Mouse (Mus musculus): ENCODE results near the gene Tfap2a. TPM values are rescaled to one million over a fixed set of nuclear protein-coding genes. Genes with fewer than 3 reads are reported as not detected.

The Tfap2a gene
- total and polyA plus RNA-seq, 3 experiments = not detected

DNA sequence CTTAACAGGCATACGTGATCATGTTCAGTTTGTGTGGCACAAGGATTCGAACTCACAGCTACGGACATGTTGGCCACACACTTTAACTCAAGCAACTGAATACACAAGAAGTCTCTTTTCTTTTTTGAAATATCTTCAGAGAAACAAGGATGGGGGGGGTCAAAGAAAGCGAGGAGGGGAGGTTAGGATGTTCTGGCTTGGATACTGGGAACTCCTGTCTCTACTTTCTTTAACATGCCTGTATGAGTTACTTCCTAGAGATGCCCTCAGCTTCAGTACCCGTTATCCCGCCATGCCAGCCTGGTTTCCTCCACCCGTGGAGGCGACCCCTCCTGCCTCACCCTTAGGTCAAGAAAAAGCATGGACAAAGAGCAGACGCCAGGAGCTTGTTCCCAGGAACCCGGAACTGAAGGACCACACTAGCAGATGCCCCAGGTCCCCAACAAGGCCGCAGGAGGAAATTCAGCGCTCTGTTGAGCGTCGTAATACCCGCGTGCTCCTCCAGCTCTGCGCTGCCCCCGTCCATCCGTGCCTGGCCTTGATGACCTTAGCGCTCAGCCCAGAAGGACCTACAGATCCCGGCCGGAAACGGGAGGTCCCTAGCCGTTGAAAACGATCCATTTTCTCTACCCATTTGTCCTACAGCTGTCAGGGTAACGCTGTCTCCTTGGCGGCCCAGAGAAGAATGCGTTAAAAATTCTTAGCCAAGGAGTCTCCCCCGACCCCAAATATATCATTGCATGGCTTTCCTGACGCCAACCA lies 35.6 kb downstream of the Tfap2a start:
- Histone ChIP-seq H3K4me1 (ENCODE audit: control insufficient read depth in 1 of 2, insufficient read depth in 2 of 2, low read length in 2 of 2) (no peaks in the 10 kb centered on the region), H3K9ac (ENCODE audit: control insufficient read depth, low read depth, low read length, poor library complexity, severe bottlenecking) (no peak overlapping the region), H3K27ac (ENCODE audit: control insufficient read depth, low read depth, low read length) (no peak overlapping the region), H3K79me2 (ENCODE audit: control insufficient read depth, insufficient read depth, low read length, poor library complexity) (no peaks in the 10 kb centered on the region), H3K9me3 (replicated peaks; ENCODE audit: insufficient read depth, low read length) (no peaks in the 10 kb centered on the region), H3K27me3 (ENCODE audit: control insufficient read depth in 1 of 2, insufficient read depth in 2 of 2, low read length in 2 of 2) (no peaks in the 10 kb centered on the region), H3K36me3 (ENCODE audit: control insufficient read depth in 1 of 2, insufficient read depth in 2 of 2, low read length in 2 of 2) (no peaks in the 10 kb centered on the region), H3K4me3 (ENCODE audit: control insufficient read depth in 1 of 2, insufficient read depth in 1 of 2, low read depth in 2 of 2, low read length in 2 of 2) (no peak overlapping the region)
- no peak for DNase-seq (ENCODE audit: low read depth, low spot score)
- TF ChIP-seq MAX (IDR thresholded peaks at IDR 0.05; ENCODE audit: low read length) (no peak), E2F4 (IDR thresholded peaks at IDR 0.05; ENCODE audit: borderline replicate concordance, low read depth, low read length) (no peak)

DNA sequence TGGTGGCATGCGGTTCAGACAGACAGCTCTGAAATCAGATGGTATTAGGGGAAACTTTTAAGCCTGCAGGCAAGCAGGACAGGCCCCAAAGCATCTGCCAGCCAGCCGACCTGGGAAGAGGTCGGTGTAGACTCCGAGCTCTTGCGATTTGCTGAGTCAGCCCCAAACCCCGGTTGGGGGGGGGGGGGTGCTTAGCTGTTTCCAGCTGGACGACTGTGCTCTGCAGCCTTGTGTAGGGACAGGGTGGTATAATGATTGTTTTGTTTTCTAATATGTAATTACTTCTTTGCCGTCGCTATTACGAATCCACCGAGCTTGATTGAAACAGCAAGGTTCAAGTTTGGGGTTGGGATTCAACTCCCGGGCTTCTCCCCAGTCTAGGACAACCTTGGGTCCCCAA lies 36.5 kb downstream of the Tfap2a start:
- DNase-seq (ENCODE audit: low read depth, low spot score) = no peak
- H3K4me1 ChIP-seq (ENCODE audit: control insufficient read depth in 1 of 2, insufficient read depth in 2 of 2, low read length in 2 of 2) = no peaks in the 10 kb centered on the region
- no peaks in the 10 kb centered on the region for H3K9me3 ChIP-seq (replicated peaks; ENCODE audit: insufficient read depth, low read length)
- TF ChIP-seq NELFE (IDR thresholded peaks at IDR 0.05; ENCODE audit: low read depth, low read length) = no peak
- TF ChIP-seq USF1 (IDR thresholded peaks at IDR 0.05; ENCODE audit: low read depth, low read length) = no peak
- TF ChIP-seq MAX (IDR thresholded peaks at IDR 0.05; ENCODE audit: low read length) = no peak
- no peak for TF ChIP-seq SMC3 (IDR thresholded peaks at IDR 0.05; ENCODE audit: low read depth, low read length)
- TF ChIP-seq MYC (IDR thresholded peaks at IDR 0.05; ENCODE audit: low read depth, low read length) = no peak
- TF ChIP-seq MEF2A (IDR thresholded peaks at IDR 0.05; ENCODE audit: extremely low read depth, insufficient replicate concordance, low read depth, low read length, poor library complexity, severe bottlenecking) = no peak
- TF ChIP-seq TCF12 (IDR thresholded peaks at IDR 0.05; ENCODE audit: low read depth, low read length) = no peak
- TF ChIP-seq ETS1 (IDR thresholded peaks at IDR 0.05; ENCODE audit: low read depth, low read length) = no peak
- no peak for TF ChIP-seq CHD2 (IDR thresholded peaks at IDR 0.05; ENCODE audit: low read length)
- no peak for TF ChIP-seq BHLHE40 (IDR thresholded peaks at IDR 0.05; ENCODE audit: borderline replicate concordance, low read depth, low read length)
- TF ChIP-seq GABPA (IDR thresholded peaks at IDR 0.05; ENCODE audit: low read depth, low read length) = no peak
- no peak for TF ChIP-seq HCFC1 (IDR thresholded peaks at IDR 0.05; ENCODE audit: low read depth, low read length)
- no peak for TF ChIP-seq SIN3A (IDR thresholded peaks at IDR 0.05; ENCODE audit: low read length)
- TF ChIP-seq MYB (IDR thresholded peaks at IDR 0.05; ENCODE audit: low read depth, low read length) = no peak
- no peak for TF ChIP-seq RCOR1 (IDR thresholded peaks at IDR 0.05; ENCODE audit: low read depth, low read length)
- no peak for TF ChIP-seq MAZ (IDR thresholded peaks at IDR 0.05; ENCODE audit: low read depth, low read length)
- TF ChIP-seq KAT2A (conservative IDR thresholded peaks at IDR 0.05; ENCODE audit: low read depth, low read length) = no peak
- TF ChIP-seq TAL1 (IDR thresholded peaks at IDR 0.05; ENCODE audit: low read length) = no peak
- no peak for TF ChIP-seq ZC3H11A (IDR thresholded peaks at IDR 0.05; ENCODE audit: low read depth, low read length)
- no peak for TF ChIP-seq ZNF384 (IDR thresholded peaks at IDR 0.05; ENCODE audit: low read depth, low read length)
- no peak overlapping the region for H3K4me3 ChIP-seq (ENCODE audit: control insufficient read depth in 1 of 2, insufficient read depth in 1 of 2, low read depth in 2 of 2, low read length in 2 of 2)
- H3K9ac ChIP-seq (ENCODE audit: control insufficient read depth, low read depth, low read length, poor library complexity, severe bottlenecking) = no peak overlapping the region
- no peak overlapping the region for H3K27ac ChIP-seq (ENCODE audit: control insufficient read depth, low read depth, low read length)
- no peaks in the 10 kb centered on the region for H3K27me3 ChIP-seq (ENCODE audit: control insufficient read depth in 1 of 2, insufficient read depth in 2 of 2, low read length in 2 of 2)
- H3K36me3 ChIP-seq (ENCODE audit: control insufficient read depth in 1 of 2, insufficient read depth in 2 of 2, low read length in 2 of 2) = no peaks in the 10 kb centered on the region
- no peaks in the 10 kb centered on the region for H3K79me2 ChIP-seq (ENCODE audit: control insufficient read depth, insufficient read depth, low read length, poor library complexity)
